Mouse (Mus musculus) olfactory bulb, adult 2 months (tissue): Measurements from ENCODE around the gene Uba52. TPM values are rescaled to one million over a fixed set of nuclear protein-coding genes. Genes with fewer than 3 reads are reported as not detected.

Experiments used
- H3K27ac ChIP-seq: fragments of 200-500 bp; 2 replicates; pipeline ENCODE4 v1.5.1; 2012; ENCODE audit warnings: low read depth, low read length; ENCODE audit not compliant: insufficient read depth
- H3K4me1 ChIP-seq: fragments of 200-500 bp; 2 replicates; pipeline ENCODE4 v1.6.1; 2012; ENCODE audit warnings: low read length; ENCODE audit not compliant: control insufficient read depth, insufficient read depth
- H3K4me3 ChIP-seq: fragments of 200-500 bp; 2 replicates; pipeline ENCODE4 v1.5.1; 2012; ENCODE audit warnings: mild to moderate bottlenecking, low read depth, low read length, moderate library complexity; ENCODE audit not compliant: insufficient read depth
- CTCF ChIP-seq: fragments of 200-500 bp; IDR thresholded peaks from 2 replicates; pipeline ENCODE4 v1.5.1; 2012; ENCODE audit warnings: low read depth, mild to moderate bottlenecking, low read length, moderate library complexity; ENCODE audit not compliant: insufficient read depth
- POLR2A ChIP-seq: fragments of 200-500 bp; IDR thresholded peaks from 2 replicates; pipeline ENCODE4 v1.6.1; 2012; ENCODE audit warnings: mild to moderate bottlenecking, low read depth, low read length, moderate library complexity; ENCODE audit not compliant: insufficient read depth
- WGBS: fragments of 180-500 bp; shearing (Covaris S2); methylation state at CpG from one replicate; pipeline ENCODE4 v1.1.7; 2018; 5-methylcytosine and 5-hydroxymethylcytosine counted together
- polyA plus RNA-seq: library from polyadenylated mRNA; stranded (reverse); fragments of >200 nt; gene quantifications from 2 replicates; pipeline ENCODE4 v1.2.4, GENCODE M21; 2012; ENCODE audit warnings: low replicate concordance; ENCODE audit not compliant: missing spikeins, insufficient read depth, insufficient read length

Uba52 gene
- polyA plus RNA-seq, 1 experiment = not detected

GRCm38 (mm10) chr8:70490880-70491495, 19.6 kb downstream of the Uba52 start:
- 18% methylated on average over 20 of the region's 20 CpGs for WGBS
- peaks cover 57% of the 10 kb centered on the region for H3K4me1 ChIP-seq
- H3K27ac ChIP-seq = no peak overlapping the region
- H3K4me3 ChIP-seq = no peak overlapping the region
- no peak for TF ChIP-seq POLR2A

GRCm38 (mm10) chr8:70490061-70490879, 20.3 kb downstream of the Uba52 start:
- Histone ChIP-seq H3K4me3 (no peak overlapping the region), H3K27ac (no peak overlapping the region), H3K4me1 (peaks cover 58% of the 10 kb centered on the region)
- no peak for TF ChIP-seq CTCF
- 40% methylated on average over 10 of the region's 10 CpGs for WGBS

- no peak overlapping the region for H3K27ac ChIP-seq
- H3K4me3 ChIP-seq = 0 out of 2 replicates have a peak overlapping the region, but pooled peaks have one; percentile 6
- TF ChIP-seq CTCF = no peak
- peaks cover 58% of the 10 kb centered on the region for H3K4me1 ChIP-seq
- 4% methylated on average over 41 of the region's 41 CpGs for WGBS
Observed at GRCm38 (mm10) chr8:70489576-70489975, 21.0 kb downstream of the Uba52 start.

GRCm38 (mm10) chr8:70488931-70489470, 21.6 kb downstream of the Uba52 start:
- WGBS = 15% methylated on average over 14 of the region's 14 CpGs
- Histone ChIP-seq H3K4me3 (no peak overlapping the region), H3K27ac (no peak overlapping the region), H3K4me1 (peaks cover 52% of the 10 kb centered on the region)
- no peak for TF ChIP-seq POLR2A
- no peak for TF ChIP-seq CTCF

GRCm38 (mm10) chr8:70487993-70488796, 22.4 kb downstream of the Uba52 start:
- TF ChIP-seq CTCF = no peak
- no peak for TF ChIP-seq POLR2A
- 9% methylated on average over 55 of the region's 55 CpGs for WGBS
- no peak overlapping the region for H3K27ac ChIP-seq
- peak overlapping the region; percentile 89 for H3K4me3 ChIP-seq
- H3K4me1 ChIP-seq = peaks cover 44% of the 10 kb centered on the region

GRCm38 (mm10) chr8:70486941-70487520, 23.6 kb downstream of the Uba52 start, which contains the start of gene Tmem59l:
Tmem59l (minus strand) TSS chr8:70487358.
- Histone ChIP-seq H3K27ac (peak within 1 kb of the TSS; percentile 54), H3K4me1 (peaks cover 33% of the 10 kb centered on the region), H3K4me3 (peak within 1 kb of the TSS; percentile 89)
- 7% methylated on average over 33 of the region's 33 CpGs for WGBS
- TF ChIP-seq POLR2A (peak; percentile 31; the same call in 1 of the 2 replicates), CTCF (no peak)

GRCm38 (mm10) chr8:70486191-70486681, 24.4 kb downstream of the Uba52 start:
- TF ChIP-seq CTCF = no peak
- H3K27ac ChIP-seq = no peak overlapping the region
- H3K4me3 ChIP-seq = peak overlapping the region; percentile 89
- 51% methylated on average over 7 of the region's 7 CpGs for WGBS
- H3K4me1 ChIP-seq = peaks cover 35% of the 10 kb centered on the region

- H3K4me1 ChIP-seq = peaks cover 17% of the 10 kb centered on the region
- H3K4me3 ChIP-seq = no peak overlapping the region
- H3K27ac ChIP-seq = no peak overlapping the region
- WGBS = 67% methylated on average over 2 of the region's 2 CpGs
- TF ChIP-seq POLR2A (no peak), CTCF (no peak)
Observed at GRCm38 (mm10) chr8:70482943-70483342, 27.7 kb downstream of the Uba52 start.

GRCm38 (mm10) chr8:70481908-70482307, 28.7 kb downstream of the Uba52 start:
- WGBS = 62% methylated on average over 3 of the region's 3 CpGs
- TF ChIP-seq POLR2A (no peak), CTCF (no peak)

More at GRCm38 (mm10) chr8:70481908-70482307, 28.7 kb downstream of the Uba52 start:
- no peak overlapping the region for H3K27ac ChIP-seq
- H3K4me1 ChIP-seq = peaks cover 23% of the 10 kb centered on the region
- no peak overlapping the region for H3K4me3 ChIP-seq
